Mouse (Mus musculus): ENCODE results near the gene Clcn2. TPM values are rescaled to one million over a fixed set of nuclear protein-coding genes. Genes with fewer than 3 reads are reported as not detected.

The Clcn2 gene
- polyA plus RNA-seq (2017; shearing (Covaris generic)) = 1 to 10 TPM; 1.4 to 1.7 TPM

GRCm38 (mm10) chr16:20717181-20717977 is at the start of gene Clcn2, which contains the start of gene Polr2h:
Clcn2 (minus strand) TSS chr16:20717746.
Polr2h (plus strand) TSS chr16:20717665.
- peak; percentile 85 for ATAC-seq

GRCm38 (mm10) chr16:20765244-20765643 is 47.7 kb upstream of the Clcn2 start:
- peak; percentile 71 for ATAC-seq

GRCm38 (mm10) chr16:20761681-20762080 is 44.1 kb upstream of the Clcn2 start:
- ATAC-seq = peak; percentile 58

- no peak for ATAC-seq
Observed at GRCm38 (mm10) chr16:20757385-20757784, 39.8 kb upstream of the Clcn2 start.

DNA sequence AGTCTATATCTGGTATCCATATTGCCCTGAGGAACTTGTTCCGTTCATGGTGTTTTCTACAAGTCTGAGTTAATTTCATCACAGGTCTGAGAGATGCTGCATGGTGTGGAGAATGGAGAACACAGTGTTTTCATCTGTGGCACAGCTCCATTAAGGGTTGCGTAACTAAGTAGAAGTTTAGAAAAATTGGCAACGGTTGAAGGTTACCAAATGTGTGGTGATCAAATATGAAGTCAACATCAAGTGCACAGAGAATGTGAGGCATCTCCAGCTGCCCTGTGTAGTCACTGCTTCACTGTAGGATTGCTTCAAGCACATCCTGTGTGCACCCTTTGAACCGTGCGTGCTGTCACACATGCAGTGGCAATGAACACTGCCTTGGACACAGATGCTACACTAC is 38.5 kb upstream of the Clcn2 start:
- no peak for ATAC-seq

DNA sequence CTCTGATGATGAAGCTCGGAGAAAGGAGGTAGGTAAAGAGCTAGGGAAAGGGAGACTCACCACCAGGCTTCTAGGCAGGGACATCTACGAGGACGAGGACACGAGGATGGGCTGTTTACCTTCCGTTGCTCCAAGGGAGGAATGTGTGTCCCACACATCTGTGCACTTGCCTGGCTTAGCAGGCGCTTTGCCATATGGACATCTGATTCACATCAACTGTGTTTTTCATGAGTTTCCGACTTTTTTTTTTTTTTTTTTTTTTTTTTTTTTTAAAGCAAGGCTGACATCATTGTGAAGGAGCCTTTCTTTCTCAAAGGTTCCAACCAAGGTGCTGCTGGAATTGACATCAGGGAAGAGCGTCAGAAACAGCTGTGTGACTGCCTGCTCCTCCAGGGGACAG is 33.0 kb upstream of the Clcn2 start:
- ATAC-seq = no peak

DNA sequence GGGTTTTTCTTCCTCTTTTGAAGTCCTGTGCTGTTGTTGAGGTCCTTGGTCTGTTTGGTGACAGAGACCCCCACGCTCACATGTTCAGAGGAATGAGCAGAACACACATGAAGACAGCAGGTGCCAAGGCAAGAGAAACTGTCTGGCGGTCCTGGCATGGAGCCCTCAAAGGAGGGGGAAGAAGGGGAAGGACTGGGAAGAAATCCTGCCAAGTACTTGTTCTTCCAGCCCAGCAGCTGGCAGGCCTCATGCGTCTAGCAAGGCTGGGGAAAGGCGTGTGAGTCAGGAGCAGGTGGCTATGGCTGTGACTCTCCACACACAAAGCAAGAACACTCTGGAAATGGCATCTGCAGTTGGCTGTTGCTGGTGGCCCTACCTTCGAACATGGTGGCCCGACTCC is 29.1 kb upstream of the Clcn2 start:
- no peak for ATAC-seq

GRCm38 (mm10) chr16:20739845-20740244 is 22.3 kb upstream of the Clcn2 start:
- no peak for ATAC-seq

- ATAC-seq = no peak
Observed at GRCm38 (mm10) chr16:20736823-20737222, 19.3 kb upstream of the Clcn2 start.

GRCm38 (mm10) chr16:20736168-20736567 is 18.6 kb upstream of the Clcn2 start:
- ATAC-seq = no peak

DNA sequence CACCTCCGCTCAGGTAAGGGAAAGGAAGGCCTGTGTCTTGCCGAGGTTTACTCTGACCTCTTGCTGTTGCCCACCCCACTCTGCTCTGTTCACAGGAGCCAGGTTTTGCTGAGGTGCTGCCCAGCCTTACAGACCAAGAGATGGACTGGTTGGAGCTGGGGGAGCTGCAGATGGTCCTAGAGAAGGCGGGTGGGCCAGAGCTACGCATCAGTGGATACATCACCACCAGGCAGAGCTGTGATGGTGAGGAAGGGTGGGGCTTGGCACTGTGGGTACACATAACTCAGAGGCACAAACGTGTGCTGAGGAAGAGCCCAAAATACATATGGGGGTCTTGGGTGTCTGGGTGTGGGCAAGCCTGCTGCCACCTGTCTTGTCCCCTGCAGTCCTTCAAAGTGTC is 18.1 kb upstream of the Clcn2 start:
- no peak for ATAC-seq

DNA sequence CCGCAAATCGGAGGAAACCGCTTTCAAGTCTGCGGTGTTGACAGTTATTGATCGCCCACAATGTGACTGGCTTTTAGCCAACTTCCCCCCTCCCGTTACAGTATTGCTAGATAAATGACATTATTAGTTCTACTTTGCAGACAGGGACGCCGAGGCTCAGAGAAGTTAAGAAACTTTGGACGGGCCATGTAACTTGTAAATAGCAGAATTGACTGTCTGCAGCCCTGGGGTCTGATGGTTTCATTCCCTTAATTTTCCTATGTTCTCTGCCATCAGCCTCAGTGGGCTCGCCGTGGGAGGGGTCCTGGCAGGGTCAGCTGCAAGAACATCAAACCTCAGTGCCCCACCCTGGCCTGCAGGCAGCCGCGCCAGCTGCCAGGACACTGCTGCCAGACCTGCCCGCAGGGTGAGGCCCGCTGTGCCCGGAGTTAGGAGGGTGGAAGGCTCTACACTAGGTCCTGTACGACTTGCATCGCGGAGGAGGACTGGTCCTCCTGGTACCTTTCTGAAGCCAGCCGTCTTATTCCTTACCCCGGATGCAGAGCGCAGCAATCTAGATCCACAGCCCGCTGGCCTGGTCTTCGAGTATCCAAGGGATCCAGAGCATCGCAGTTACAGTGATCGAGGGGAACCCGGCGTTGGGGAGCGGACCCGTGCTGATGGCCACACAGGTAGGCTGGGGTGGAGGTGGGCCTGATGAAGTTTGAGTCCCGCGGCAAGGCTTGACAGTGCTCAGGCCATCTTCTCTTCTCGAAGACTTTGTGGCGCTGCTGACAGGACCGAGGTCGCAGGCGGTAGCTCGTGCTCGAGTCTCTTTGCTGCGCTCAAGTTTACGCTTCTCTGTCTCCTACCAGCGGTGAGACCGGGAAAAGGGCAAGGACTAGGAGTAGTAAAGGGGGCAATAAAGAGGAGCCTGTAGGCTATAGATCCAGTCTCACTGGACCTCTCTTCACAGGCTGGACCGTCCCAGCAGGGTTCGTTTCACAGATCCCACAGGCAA is 16.5 kb upstream of the Clcn2 start, which contains the start of gene Thpo:
Thpo (minus strand) TSS at position 781 of the 1,000 bp plus-strand sequence.
- no peak for ATAC-seq

GRCm38 (mm10) chr16:20732925-20733730 is 15.6 kb upstream of the Clcn2 start, which contains the start of gene Chrd:
Chrd (plus strand) TSS chr16:20733127.
- ATAC-seq = no peak

- ATAC-seq = no peak
Observed at GRCm38 (mm10) chr16:20732251-20732924, 14.8 kb upstream of the Clcn2 start.

DNA sequence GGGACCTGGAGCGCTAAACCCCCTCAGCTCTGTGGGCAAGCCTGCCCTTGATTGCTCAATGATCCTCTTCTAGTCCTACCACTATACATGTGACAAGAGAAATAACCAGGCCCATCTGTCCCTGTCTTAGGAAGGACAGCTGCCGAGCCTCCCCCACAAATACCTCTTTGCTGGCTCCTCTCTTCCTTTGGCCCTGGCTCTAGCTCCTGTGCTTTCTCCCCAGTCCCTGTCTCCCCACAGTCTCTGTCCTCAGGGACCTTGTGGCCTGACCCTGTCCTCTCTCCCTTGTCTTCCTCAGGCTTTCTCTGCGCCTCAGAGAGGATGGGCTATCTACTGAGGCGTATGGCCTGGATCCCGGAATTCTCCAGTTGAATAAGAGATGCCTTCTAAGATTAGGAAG is 14.1 kb upstream of the Clcn2 start:
- no peak for ATAC-seq

GRCm38 (mm10) chr16:20730293-20730711 is 12.8 kb upstream of the Clcn2 start:
- no peak for ATAC-seq

DNA sequence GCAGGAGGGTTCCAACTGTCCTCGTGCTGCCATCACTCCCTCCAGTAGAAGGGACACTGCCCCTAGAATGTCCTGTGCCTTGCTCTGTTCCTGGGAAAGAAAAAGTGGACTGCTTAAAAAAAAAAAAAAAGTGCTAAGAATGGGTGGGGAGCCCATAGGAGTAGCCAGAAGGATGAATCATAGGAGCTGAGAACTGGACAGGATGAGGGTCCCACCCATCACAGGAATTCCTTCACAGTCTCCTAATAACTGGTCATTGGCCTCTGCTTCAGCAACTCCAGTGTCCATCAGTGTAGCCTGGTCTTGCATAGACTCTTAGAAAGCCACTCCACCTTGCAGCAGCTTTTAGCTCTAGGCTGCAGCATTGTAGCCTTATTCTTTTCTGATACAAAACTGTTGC is 8.8 kb upstream of the Clcn2 start:
- no peak for ATAC-seq

DNA sequence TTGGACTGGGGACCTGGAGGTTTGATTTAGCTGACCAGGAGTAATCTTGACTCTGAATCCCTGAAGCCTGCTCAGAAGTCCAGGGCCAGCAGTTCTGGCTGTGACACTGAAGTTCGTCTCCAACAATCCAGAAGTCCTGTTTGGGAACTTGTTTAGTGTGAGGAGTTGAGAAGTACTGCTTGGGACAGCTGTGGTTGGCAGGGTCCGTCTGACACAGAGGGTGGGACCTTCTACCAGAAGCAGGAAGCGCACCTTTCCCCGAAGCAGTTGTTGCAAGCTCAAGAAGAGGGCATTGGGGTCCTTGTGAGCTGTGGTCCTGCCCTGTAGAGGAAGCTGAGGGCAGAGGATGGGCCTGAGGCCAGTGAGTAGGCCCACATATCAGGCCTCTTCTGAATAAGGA is 8.2 kb upstream of the Clcn2 start:
- ATAC-seq = no peak

- no peak for ATAC-seq
Observed at GRCm38 (mm10) chr16:20725321-20725720, 7.8 kb upstream of the Clcn2 start.

- no peak for ATAC-seq
Observed at GRCm38 (mm10) chr16:20724338-20724748, 6.8 kb upstream of the Clcn2 start.

GRCm38 (mm10) chr16:20723247-20723646 is 5.7 kb upstream of the Clcn2 start:
- no peak for ATAC-seq

DNA sequence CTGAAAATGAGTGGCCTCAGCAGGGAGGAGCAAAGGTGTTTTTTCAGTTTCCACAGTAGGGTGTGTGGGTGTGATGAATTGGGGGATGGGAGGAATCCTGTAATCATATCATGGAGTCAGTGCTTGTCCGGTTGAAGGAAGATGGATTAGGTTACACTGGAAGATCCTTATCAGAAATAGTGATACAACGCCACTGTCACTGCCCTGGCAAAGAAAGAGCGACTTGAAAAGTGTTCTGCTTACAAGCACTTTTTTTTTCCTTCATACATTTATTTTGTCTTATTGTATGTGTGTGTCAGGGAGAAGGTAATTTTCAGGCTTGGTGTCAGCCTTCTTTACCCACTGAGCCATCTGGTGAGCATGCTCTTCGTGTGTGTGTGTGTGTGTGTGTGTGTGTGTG is 5.2 kb upstream of the Clcn2 start:
- ATAC-seq = no peak
